Mouse (Mus musculus) stomach, postnatal 0 days (tissue): Measurements from ENCODE around the gene Aldh3b3.

ENCODE experiments used
- CTCF ChIP-seq: IDR thresholded peaks from 2 replicates; pipeline ENCODE4 v1.5.1; 2016; ENCODE audit warnings: antibody characterized with exemption, low read depth, mild to moderate bottlenecking, moderate library complexity
- EP300 ChIP-seq: optimal IDR thresholded peaks from 2 replicates; pipeline ENCODE3; 2016; ENCODE audit warnings: antibody characterized with exemption

GRCm38 (mm10) chr19:3986334-3986733, 27.9 kb downstream of the Aldh3b3 start, which contains the start of gene Acy3:
- TF ChIP-seq CTCF: no peak
- TF ChIP-seq EP300: no peak
